In the genomic region with DNA sequence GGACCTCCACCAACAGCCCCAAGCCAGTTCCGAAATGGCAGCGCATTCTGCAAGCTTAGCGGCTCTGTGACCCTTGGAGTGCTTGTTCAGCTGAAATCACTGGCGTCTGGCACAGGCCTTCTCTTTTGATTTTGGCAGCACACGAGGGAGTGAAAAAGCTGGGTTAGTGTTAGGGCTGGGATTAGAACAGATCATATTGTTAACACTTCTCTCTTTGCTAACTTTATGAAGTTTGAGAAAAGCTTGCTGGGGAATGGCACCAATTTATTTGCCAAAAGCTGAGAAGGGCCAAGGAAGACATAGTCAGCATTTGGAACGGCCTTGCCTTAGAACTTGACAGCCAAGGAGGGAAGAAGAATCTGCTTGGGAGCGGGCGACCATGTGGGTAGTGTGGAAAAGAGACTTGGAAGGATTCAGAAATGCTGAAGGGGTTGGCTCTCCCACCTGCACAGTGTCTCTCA, we compare ENCODE assay signal across 15 mouse cellular contexts. TPM values are rescaled to one million over a fixed set of nuclear protein-coding genes. Genes with fewer than 3 reads are reported as not detected.
DNase-seq lines count a peak whose midpoint lies in the region; ATAC-seq and TF ChIP-seq lines count a peak whose summit lies in the region.
"Had no signal": no experiment of that assay in that cellular context is flagged by ENCODE, and none has a peak within 500 bp of the region (broad histone marks: within the 10 kb centered on the region; RNA-seq: fewer than 3 reads in every experiment).

No protein-coding gene starts in this region.

- H3K4me1 ChIP-seq in forebrain, embryonic 14.5 days (ENCODE audit: control insufficient read depth, insufficient read depth, low read length): no peaks in the 10 kb centered on the region
- no peaks in the 10 kb centered on the region for H3K4me1 ChIP-seq in forebrain, embryonic 11.5 days (replicated peaks; ENCODE audit: control insufficient read depth, insufficient read depth, low read length)
- H3K4me1 ChIP-seq: embryonic facial prominence, embryonic 13.5 days; liver, embryonic 15.5 days; midbrain, embryonic 12.5 days; neural tube, embryonic 12.5 days had no signal

- no peaks in the 10 kb centered on the region for H3K9me3 ChIP-seq in forebrain, embryonic 14.5 days (replicated peaks; ENCODE audit: control insufficient read depth, low read length)
- H3K9me3 ChIP-seq in forebrain, embryonic 11.5 days (ENCODE audit: control insufficient read depth, low read length): no peaks in the 10 kb centered on the region
- H3K9me3 ChIP-seq: embryonic facial prominence, embryonic 13.5 days; liver, embryonic 15.5 days; midbrain, embryonic 12.5 days; neural tube, embryonic 12.5 days had no signal

- no peaks in the 10 kb centered on the region for H3K27me3 ChIP-seq in forebrain, embryonic 14.5 days (replicated peaks; ENCODE audit: control insufficient read depth, insufficient read depth, low read length)
- H3K27me3 ChIP-seq in forebrain, embryonic 11.5 days (ENCODE audit: control insufficient read depth, insufficient read depth, low read length): no peaks in the 10 kb centered on the region
- H3K27me3 ChIP-seq: embryonic facial prominence, embryonic 13.5 days; liver, embryonic 15.5 days; midbrain, embryonic 12.5 days; neural tube, embryonic 12.5 days had no signal

- no peak for TF ChIP-seq CTCF in layer of hippocampus, adult 2 months (conservative IDR thresholded peaks at IDR 0.05)

- ATAC-seq in forebrain, embryonic 14.5 days: no peak
- no peak for ATAC-seq in forebrain, embryonic 11.5 days (replicated peaks; ENCODE audit: low FRiP score)
- ATAC-seq: intestine, embryonic 16.5 days had no signal

- no peaks in the 10 kb centered on the region for H3K36me3 ChIP-seq in forebrain, embryonic 14.5 days (ENCODE audit: control insufficient read depth, insufficient read depth, low read length)
- no peaks in the 10 kb centered on the region for H3K36me3 ChIP-seq in forebrain, embryonic 11.5 days (ENCODE audit: control insufficient read depth, insufficient read depth, low read length)
- H3K36me3 ChIP-seq: embryonic facial prominence, embryonic 13.5 days; liver, embryonic 15.5 days; midbrain, embryonic 12.5 days; neural tube, embryonic 12.5 days had no signal

- peak; percentile 8 for DNase-seq in forebrain, embryonic 14.5 days (ENCODE audit: low spot score)
- no peak for DNase-seq in forebrain, embryonic 11.5 days (ENCODE audit: low spot score)
- peak; percentile 14 for DNase-seq in layer of hippocampus, adult 9-11 months
- DNase-seq in layer of hippocampus, adult 2 months (ENCODE audit: low spot score in 2 of 2): no peak
- DNase-seq in frontal cortex, postnatal 14 days (ENCODE audit: low spot score in 2 of 2): peak; percentile 11 to 22
- peak; percentile 12 for DNase-seq in right cerebral cortex, postnatal 14 days
- no peak for DNase-seq in thymus, postnatal 36 days
- DNase-seq in ovary, adult 18-20 months (ENCODE audit: low spot score): no peak
- DNase-seq: heart, postnatal 4 days had no signal

- H3K4me2 ChIP-seq in forebrain, embryonic 14.5 days (ENCODE audit: low read length): no peak overlapping the region
- no peak overlapping the region for H3K4me2 ChIP-seq in forebrain, embryonic 11.5 days (ENCODE audit: low read depth, low read length, severe bottlenecking)
- H3K4me2 ChIP-seq: embryonic facial prominence, embryonic 13.5 days; liver, embryonic 15.5 days; midbrain, embryonic 12.5 days; neural tube, embryonic 12.5 days had no signal

- 69% methylated on average over 8 of the region's 8 CpGs for WGBS in forebrain, embryonic 14.5 days
- WGBS in forebrain, embryonic 11.5 days: 80% methylated on average over 8 of the region's 8 CpGs

- no peak overlapping the region for H3K27ac ChIP-seq in forebrain, embryonic 14.5 days (ENCODE audit: low read depth, low read length)
- H3K27ac ChIP-seq in forebrain, embryonic 11.5 days (ENCODE audit: low read depth, low read length): no peak overlapping the region
- no peak overlapping the region for H3K27ac ChIP-seq in layer of hippocampus, adult 2 months
- H3K27ac ChIP-seq: embryonic facial prominence, embryonic 13.5 days; liver, embryonic 15.5 days; midbrain, embryonic 12.5 days; neural tube, embryonic 12.5 days; stomach, postnatal 0 days had no signal

- H3K9ac ChIP-seq in forebrain, embryonic 14.5 days (ENCODE audit: low read length): no peak overlapping the region
- no peak overlapping the region for H3K9ac ChIP-seq in forebrain, embryonic 11.5 days (ENCODE audit: low read length)
- H3K9ac ChIP-seq: embryonic facial prominence, embryonic 13.5 days; liver, embryonic 15.5 days; midbrain, embryonic 12.5 days; neural tube, embryonic 12.5 days had no signal

- no peak overlapping the region for H3K4me3 ChIP-seq in forebrain, embryonic 14.5 days (ENCODE audit: low read depth, low read length)
- H3K4me3 ChIP-seq in forebrain, embryonic 11.5 days (ENCODE audit: low read depth, low read length): no peak overlapping the region
- H3K4me3 ChIP-seq in layer of hippocampus, adult 2 months: no peak overlapping the region
- H3K4me3 ChIP-seq: embryonic facial prominence, embryonic 13.5 days; liver, embryonic 15.5 days; midbrain, embryonic 12.5 days; neural tube, embryonic 12.5 days had no signal

RNA-seq across cellular contexts. Expression of a gene that starts 50.5 kb away (rescaled TPM):
- 323 and 365 TPM in 2 replicates for polyA plus RNA-seq in forebrain, embryonic 14.5 days (2014; fragmentation: Nextera tagmentation; extraction: Ambion mirVana)
- 484 and 514 TPM in 2 replicates for polyA plus RNA-seq in forebrain, embryonic 11.5 days (2014; fragmentation: Nextera tagmentation; extraction: Ambion mirVana)
- 10 to 100 TPM; 76.7 to 83.6 TPM for total RNA-seq in layer of hippocampus, adult 2 months (2021)

Comparison
In these comparisons a context has a peak if more than half of its experiments do, and no peak if none do; other contexts are left out.
1. DNase-seq: peak in forebrain, embryonic 14.5 days (single experiment), layer of hippocampus, adult 9-11 months (single experiment), frontal cortex, postnatal 14 days (2 of 2) and right cerebral cortex, postnatal 14 days (single experiment); none in forebrain, embryonic 11.5 days (single experiment), layer of hippocampus, adult 2 months (0 of 2), thymus, postnatal 36 days (0 of 2) and ovary, adult 18-20 months (single experiment).